Mouse (Mus musculus) cortical plate, adult 2 months (tissue): ENCODE data around the gene Epor.

Source experiments
- CTCF ChIP-seq: fragments of 200-500 bp; IDR thresholded peaks from 2 replicates; pipeline ENCODE4 v1.5.1; 2011; ENCODE audit warnings: mild to moderate bottlenecking, control low read depth, low read length; ENCODE audit not compliant: insufficient read depth; ENCODE audit errors: extremely low read depth
- POLR2A ChIP-seq: fragments of 200-500 bp; IDR thresholded peaks from 2 replicates; pipeline ENCODE4 v1.6.1; 2011; ENCODE audit warnings: mild to moderate bottlenecking, low read length, control low read depth; ENCODE audit not compliant: insufficient read depth; ENCODE audit errors: extremely low read depth

DNA sequence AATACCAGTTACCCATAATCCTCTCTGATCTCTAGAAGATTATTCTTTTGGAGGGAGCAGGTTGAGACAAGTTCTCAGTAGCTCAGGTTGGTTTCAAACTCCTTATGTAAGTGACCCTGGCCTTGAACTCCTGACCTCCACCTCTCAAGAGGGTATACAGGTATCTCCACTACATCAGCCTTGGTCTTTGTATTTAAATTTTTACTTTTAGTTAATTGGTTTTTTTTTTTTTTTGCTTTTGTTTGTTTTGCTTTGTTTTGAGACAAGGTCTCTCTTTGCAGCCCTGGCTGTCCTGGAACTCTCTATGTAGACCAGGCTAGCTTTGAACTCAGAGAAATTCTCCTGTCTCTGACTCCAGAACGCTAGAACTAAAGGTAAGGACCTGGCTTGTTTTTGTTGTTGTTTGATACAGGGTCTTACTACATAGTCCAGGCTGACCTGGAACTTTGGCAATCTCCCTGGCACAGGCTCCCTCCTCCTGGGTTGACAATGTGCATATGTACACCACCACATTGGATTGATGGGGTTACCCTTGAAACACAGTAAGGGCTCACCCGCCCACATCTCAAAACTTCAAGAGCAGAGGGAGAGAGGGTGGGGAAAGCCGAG, 39.7 kb downstream of the Epor start:
- TF ChIP-seq POLR2A (no peak), CTCF (no peak)
